Mouse (Mus musculus): Measurements from ENCODE around the gene Inhbb. TPM values are rescaled to one million over a fixed set of nuclear protein-coding genes. Genes with fewer than 3 reads are reported as not detected.

The Inhbb gene
- total RNA-seq, 1 experiment from 2014 or later = 2.2 TPM

DNA sequence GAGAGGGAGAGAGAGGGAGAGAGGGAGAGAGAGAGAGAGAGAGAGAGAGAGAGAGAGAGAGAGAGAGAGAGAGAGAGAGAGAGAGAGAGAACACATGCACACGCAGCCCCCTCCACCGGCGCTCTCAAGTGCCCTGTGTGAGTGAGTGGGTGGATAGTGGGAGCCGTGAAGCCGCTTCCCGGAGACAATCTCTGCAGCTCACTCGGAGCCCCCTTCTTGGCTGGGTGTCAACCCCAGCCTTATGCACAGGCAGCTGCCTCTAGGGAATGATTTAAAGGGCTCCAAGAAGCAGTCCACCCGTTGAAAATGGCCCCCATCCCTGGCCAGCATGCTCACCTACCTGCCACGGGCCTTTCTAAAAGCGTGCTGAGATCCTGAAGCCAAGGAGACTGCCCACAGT, 38.1 kb downstream of the Inhbb start:
- no peak for DNase-seq

DNA sequence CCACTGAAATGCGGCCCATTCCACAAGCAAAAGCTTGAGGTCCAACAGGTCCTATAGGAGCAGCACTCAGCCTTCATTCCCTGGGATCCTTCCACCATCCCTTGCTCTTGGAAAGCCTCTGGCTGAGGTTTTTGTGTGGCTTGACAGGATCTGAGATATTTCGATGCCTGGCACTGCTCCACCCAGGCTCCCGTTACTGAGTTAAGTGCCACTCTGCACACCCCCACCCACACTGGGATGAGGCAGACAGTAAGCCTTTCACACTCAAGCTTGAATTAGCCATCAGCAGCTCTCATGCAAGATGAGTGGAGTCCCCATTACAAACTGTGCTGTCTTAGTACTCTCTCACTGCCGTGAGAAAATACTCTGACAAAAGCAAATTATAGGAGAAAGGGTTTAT, 41.4 kb downstream of the Inhbb start:
- DNase-seq = no peak

- no peak for DNase-seq
Measured at GRCm38 (mm10) chr1:119375376-119375775, 46.7 kb downstream of the Inhbb start.

DNA sequence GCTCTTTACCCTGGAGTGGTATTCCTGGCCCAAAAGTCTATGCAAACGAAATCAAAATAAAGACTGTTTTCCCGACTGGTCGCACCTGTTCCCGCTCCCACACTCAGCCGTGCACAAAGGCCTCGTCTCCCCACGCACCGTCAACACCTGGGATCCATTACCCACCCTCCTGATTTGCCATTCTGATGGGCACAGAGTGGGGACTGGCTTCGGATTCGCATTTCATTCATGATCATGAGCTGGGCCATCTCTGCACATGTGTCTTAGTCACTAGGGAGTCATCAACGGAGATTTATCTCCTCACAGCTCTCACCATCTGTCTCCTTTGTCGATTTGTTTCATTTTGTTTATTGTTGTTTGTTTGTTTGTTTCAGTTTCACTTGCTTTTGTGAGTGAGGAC, 54.5 kb downstream of the Inhbb start:
- DNase-seq = no peak

- no peak for DNase-seq
Measured at GRCm38 (mm10) chr1:119366315-119366714, 55.7 kb downstream of the Inhbb start.

Other genes with a start within 250 kb of the Inhbb start
- gene Ralb, start 82.5 kb upstream of the Inhbb start, total RNA-seq (2021) = 58.1 and 60.8 TPM in 2 replicates
- 19.6 and 20.8 TPM in 2 replicates for gene Tmem185b, start 103.9 kb upstream of the Inhbb start, total RNA-seq (2021)
- gene Epb41l5, start 226.8 kb upstream of the Inhbb start, total RNA-seq (2021) = 8.3 and 10.2 TPM in 2 replicates

Measured in adrenal gland, postnatal 14 days (tissue).